Mouse (Mus musculus) kidney, adult 10 weeks (tissue): ENCODE measurements around the gene E2f2. TPM values are rescaled to one million over a fixed set of nuclear protein-coding genes. Genes with fewer than 3 reads are reported as not detected.

ENCODE experiments used
- polyA plus RNA-seq: library from polyadenylated mRNA; stranded (reverse); fragments of 350-450 nt; fragmentation: Illumina TruSeq; extraction: RNeasy Lipid Tissue Mini Kit (QIAGEN cat#74804); gene quantifications from one replicate; pipeline ENCODE4 v1.2.3, GENCODE M21; 2014; ENCODE audit warnings: low read depth, low replicate concordance

E2f2 gene
- 0.28 TPM for polyA plus RNA-seq

DNA sequence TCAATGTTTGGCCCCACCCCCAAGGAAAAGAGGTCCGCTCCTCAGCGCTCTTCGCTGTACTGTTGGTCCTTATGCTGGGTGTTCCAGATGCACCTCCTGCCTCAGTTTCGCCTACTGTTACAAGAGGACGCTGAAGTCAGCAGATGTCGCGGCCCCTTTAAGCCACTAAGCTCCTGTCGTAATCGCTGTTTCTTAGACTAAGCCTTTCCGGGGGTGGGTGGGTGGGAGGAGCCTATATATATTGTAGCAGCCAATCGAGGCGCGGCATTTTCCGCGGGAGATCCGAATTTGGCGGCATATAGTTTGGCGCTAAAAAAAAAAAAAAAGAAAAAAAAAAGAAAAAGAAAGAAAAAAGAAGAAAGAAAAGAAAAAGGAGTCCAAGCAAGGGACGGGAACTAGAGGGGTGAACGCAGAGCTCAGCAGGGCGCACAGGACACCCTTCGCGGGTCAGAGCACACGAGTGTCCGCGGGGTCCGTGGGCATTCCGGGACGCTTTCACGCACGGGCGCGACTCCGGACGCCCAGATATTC lies at the start of gene E2f2:
Gene E2f2, plus strand, starts transcription at position 384 of the 531 bp plus-strand sequence.

DNA sequence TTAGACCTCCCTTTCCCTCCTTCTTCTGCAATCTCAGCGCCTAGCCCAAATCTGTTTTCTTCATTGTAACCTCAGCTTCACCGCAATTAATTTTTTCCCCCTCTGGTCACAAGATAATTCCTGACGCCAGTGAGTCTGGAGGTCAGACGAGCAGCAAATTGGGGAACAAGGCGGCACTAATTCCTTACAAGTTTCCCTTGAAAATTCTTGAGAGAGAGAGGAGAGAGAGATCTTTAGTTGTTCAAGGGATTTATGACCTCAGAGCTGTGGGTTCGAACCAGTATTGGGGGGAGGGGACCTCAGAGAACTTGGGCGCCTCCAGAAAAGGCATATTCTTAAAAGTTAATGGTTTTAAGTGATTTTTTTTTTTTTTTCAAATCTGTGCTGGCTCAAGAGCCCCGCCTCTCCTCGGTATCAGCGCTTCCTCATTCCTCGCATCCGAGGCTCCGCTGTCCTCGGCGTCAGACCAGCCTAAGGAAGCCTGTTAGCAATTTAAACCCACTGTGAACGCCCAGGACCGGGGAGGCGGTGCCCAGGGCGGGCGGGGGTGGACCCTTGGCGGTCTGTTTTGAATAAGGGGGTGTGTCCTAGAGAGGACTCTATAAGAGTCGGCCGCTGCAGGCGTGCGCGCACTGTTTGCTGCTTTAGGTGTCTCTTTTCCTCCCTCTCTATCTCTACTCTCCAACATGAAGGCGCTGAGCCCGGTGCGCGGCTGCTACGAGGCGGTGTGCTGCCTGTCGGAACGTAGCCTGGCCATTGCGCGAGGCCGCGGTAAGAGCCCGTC lies 28.8 kb upstream of the E2f2 start, which contains the start of gene Id3:
Gene Id3, plus strand, starts transcription at position 305 of the 784 bp plus-strand sequence.

DNA sequence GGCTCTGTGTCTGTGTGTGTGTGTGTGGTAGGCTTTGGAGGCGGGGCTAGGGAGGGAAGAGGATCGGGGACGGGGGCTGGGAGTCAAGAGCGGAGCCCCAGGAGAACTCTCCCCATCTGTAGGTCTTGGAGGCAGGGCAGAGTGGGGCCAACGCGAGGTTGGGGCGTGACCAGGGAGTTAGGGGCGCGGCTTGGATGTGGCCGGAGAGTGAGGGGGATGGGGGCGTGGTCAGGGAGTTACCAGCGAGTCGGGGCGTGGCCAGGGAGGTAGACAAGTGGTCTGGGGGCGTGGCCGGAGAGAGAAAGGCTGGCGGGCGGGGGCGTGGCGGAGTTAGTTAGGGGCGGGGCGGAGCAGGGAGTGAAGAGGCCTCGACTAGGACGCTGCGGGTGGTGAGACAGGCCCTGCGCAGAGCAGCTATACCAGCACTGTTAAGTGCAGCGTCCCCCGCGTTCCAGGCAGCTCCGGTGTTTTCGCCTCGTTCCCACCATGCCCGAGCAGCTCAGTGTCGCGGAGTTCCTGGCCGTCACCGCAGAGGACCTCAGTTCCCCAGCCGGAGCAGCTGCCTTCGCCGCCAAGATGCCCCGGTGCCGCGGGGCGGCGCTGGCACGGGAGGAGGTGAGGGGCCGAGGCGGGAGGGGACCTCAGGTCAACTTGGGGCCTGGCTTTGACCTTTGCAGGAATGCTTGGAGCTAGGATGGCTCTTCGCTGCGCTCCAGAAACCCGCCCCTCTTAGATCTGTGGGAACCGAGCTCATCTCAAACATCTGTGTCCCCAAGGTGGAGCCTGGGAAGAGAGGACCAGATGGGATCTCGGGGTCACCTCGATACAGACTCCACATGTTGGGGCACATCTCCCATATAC lies 34.1 kb downstream of the E2f2 start, which contains the start of gene Asap3:
Gene Asap3, plus strand, starts transcription at position 333 of the 861 bp plus-strand sequence.

Other genes with a start within 250 kb of the E2f2 start
- gene Hmgcl, start 225.9 kb upstream of the E2f2 start, polyA plus RNA-seq = 23.5 TPM
- gene Gale, start 208.7 kb upstream of the E2f2 start, polyA plus RNA-seq = not detected
- gene Lypla2, start 199.8 kb upstream of the E2f2 start, polyA plus RNA-seq = 0.49 TPM
- 23.6 TPM for gene Pithd1, start 185.1 kb upstream of the E2f2 start, polyA plus RNA-seq
- gene Eloa, start 150.6 kb upstream of the E2f2 start, polyA plus RNA-seq = 17.1 TPM
- 235 TPM for gene Rpl11, start 119.0 kb upstream of the E2f2 start, polyA plus RNA-seq
- 8.2 TPM for gene Id3, start 28.9 kb upstream of the E2f2 start, polyA plus RNA-seq
- 0.77 TPM for gene Asap3, start 34.0 kb downstream of the E2f2 start, polyA plus RNA-seq
- 27.6 TPM for gene Tcea3, start 75.3 kb downstream of the E2f2 start, polyA plus RNA-seq
- 4.6 TPM for gene Zfp46, start 112.3 kb downstream of the E2f2 start, polyA plus RNA-seq
- 93.0 TPM for gene Hnrnpr, start 138.5 kb downstream of the E2f2 start, polyA plus RNA-seq